Mouse (Mus musculus) testis, postnatal 14 days (tissue): ENCODE measurements around the gene Pphln1.
"Not testable (repeated sequence)": the region's sequence is repeated elsewhere in the genome, so short reads cannot be mapped to it uniquely, and the experiment has no call there.

Experiments
- DNase-seq: peaks from one replicate; pipeline ENCODE4 v3.0.0; 2021; ENCODE audit warnings: low spot score

The Pphln1 gene

GRCm38 (mm10) chr15:93397826-93398698, at the start of gene Pphln1, which contains the start of gene Zcrb1:
Pphln1 (plus strand) TSS chr15:93398350.
Zcrb1 (minus strand) TSS chr15:93398334.
- peak; percentile 86 for DNase-seq

- DNase-seq, result no peak
Measured at GRCm38 (mm10) chr15:93358346-93359095, 39.6 kb upstream of the Pphln1 start.

DNA sequence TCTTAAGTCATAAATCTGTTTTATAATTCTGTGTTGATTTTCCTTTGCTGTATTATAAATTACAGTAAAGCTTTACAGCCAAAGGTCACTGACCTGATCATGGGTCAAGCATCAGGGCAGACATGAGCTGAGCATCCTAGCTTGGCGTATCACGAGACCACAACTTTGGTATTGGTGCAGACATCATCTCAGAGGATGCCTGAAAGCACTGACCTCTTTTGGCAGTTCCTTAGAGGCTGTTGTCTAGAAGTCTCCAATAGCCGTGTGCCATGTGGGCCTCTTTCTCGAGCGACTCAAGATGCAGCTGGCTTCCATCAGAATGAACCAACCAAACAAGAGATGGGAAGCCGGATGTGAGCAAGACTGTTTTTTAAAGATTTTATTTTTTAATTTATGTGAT, 32.6 kb upstream of the Pphln1 start:
- DNase-seq, result no peak

- DNase-seq, result no peak
Measured at GRCm38 (mm10) chr15:93368558-93368957, 29.6 kb upstream of the Pphln1 start.

DNA sequence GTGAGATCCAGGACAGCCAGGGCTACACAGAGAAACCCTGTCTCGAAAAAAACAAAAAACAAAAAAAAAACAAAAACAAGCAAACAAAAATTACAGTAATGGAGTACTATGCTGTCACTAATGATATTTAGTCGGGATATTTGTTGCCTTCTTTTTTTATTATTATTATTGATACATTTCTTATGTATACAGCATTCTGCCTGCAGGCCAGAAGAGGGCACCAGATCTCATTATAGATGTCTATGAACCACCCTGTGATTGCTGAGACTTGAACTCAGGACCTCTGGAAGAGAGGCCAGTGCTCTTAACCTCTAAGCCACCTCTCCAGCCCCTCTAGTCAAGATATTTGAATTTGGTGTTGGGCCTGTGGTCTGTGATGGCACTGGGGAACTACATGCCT, 26.3 kb upstream of the Pphln1 start:
- no peak for DNase-seq

GRCm38 (mm10) chr15:93372525-93373119, 25.5 kb upstream of the Pphln1 start:
- not testable (repeated sequence) for DNase-seq

DNA sequence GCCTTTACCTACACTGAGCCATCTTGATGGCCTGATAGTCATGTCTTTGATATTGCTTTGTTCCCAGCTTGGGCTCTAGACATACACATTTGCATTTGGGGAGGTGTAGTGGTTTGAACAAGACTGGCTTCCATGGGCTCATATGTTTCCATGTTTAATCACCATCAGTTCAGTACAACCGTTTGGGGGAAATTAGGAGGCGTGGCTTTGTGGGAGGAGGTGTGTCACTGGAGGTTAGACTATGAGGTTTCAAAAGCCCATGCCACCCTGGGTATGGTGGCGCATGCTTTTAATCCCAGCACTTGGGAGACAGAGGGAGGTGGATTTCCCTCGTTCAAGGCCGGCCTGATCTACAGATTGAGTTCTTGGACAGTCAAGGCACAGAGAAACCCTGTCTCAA, 22.5 kb upstream of the Pphln1 start:
- DNase-seq, result no peak

- no peak for DNase-seq
Measured at GRCm38 (mm10) chr15:93379177-93379576, 19.0 kb upstream of the Pphln1 start.

GRCm38 (mm10) chr15:93381337-93381736, 16.8 kb upstream of the Pphln1 start:
- no peak for DNase-seq

DNA sequence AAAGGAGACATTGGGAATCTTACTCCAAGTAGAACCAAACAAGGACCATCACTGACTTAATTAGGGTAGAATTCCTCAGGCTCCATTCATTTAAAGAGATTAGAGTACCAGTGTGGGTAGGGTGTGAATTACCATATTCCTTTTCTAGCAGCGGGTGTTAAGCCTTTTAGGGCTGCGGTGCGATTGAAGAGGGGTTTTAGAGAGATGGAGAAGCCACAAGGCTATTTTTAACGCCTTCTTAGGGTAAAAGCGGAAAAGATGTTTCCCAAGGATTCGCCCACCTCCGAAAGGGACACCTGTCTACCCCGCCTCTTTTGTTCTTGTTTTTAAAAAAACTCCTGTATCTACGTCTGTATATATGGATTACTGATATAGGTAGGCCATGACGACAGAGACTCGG, 881 bp upstream of the Pphln1 start:
- DNase-seq, result no peak

GRCm38 (mm10) chr15:93398699-93399540, 770 bp downstream of the Pphln1 start:
- peak; percentile 17 for DNase-seq

- DNase-seq, result no peak
Measured at GRCm38 (mm10) chr15:93401446-93401845, 3.3 kb downstream of the Pphln1 start.

- DNase-seq, result no peak
Measured at GRCm38 (mm10) chr15:93402730-93403129, 4.6 kb downstream of the Pphln1 start.

DNA sequence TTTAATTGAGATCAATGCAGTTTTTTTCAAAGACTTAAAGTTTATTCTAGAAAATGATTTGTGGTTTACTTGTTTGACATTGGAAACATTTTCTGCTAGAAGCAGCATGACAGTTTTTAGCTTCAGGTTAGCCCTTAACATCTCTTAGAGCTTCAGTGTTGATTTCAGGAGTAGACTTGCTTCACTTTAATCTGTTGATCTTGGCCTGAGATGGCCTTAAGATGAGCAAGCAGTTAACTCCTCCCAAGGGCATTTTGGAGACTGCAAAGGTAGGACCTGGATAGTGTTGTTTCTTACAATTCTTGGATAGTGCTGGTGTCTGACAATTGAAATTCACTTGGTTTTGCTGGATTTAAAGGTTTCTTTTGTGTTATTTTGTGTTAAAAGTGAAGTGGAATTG, 6.7 kb downstream of the Pphln1 start:
- no peak for DNase-seq

- DNase-seq, result no peak
Measured at GRCm38 (mm10) chr15:93405446-93405986, 7.4 kb downstream of the Pphln1 start.

DNA sequence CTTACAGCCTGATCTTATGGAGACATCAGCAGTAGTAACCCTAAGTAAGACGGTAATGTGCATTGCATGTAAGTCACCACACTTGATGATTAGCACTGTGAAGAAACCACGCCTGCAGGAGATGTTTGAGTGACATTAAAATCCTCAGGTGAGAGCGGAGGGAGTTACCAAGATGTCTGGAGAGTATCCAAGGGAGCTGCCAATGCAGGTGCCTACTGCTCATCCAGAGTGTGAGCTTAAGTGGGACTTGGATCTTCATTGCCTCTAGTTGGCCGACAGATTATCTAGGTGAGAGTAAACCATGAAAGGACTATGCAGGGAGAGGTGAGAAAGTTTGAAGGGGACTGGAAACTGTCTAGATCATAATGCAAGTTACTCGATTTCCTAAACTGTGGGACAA, 8.3 kb downstream of the Pphln1 start:
- DNase-seq, result no peak

GRCm38 (mm10) chr15:93412445-93412844, 14.3 kb downstream of the Pphln1 start:
- DNase-seq, result no peak

- no peak for DNase-seq
Measured at GRCm38 (mm10) chr15:93414456-93414855, 16.3 kb downstream of the Pphln1 start.

DNA sequence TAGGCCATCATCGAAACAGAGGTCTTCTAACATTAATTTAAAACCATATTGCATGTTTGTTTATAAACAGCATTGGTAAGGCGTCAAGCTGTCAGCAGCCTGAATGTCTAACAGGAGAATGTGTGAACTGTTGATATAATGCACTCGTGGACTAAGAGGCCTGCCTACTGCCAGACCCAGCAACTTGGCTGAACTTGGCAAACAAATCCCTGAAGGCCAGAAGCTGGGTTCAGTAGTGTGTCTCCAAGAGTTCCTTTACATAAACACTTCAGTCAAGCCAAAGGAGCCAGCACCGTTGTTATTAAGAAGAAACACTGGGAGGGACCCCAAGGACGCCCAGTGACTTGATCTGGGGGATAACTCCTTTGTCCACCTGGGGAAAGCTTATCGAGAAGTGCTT, 18.1 kb downstream of the Pphln1 start:
- no peak for DNase-seq

DNA sequence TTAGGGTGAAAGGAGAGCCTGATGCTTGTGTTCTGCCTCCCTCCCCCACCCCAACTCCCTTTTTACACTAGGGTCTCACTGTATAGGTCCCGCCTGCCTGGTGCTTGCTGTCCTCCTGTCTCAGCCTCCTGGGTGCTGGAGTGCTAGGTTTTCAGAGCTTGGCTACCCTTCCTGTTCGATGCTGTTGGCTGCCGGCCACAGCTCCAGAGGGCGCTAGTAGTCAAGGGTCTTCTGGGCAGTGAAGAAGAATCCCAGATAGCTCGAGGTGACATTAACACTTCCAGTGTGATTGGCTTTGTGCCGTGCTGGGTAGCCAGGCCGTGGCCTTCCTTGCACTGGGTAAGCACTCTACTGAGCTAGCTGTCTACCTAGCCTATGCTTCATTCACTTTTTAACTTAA, 22.4 kb downstream of the Pphln1 start:
- no peak for DNase-seq

GRCm38 (mm10) chr15:93422537-93422936, 24.4 kb downstream of the Pphln1 start:
- DNase-seq, result no peak

DNA sequence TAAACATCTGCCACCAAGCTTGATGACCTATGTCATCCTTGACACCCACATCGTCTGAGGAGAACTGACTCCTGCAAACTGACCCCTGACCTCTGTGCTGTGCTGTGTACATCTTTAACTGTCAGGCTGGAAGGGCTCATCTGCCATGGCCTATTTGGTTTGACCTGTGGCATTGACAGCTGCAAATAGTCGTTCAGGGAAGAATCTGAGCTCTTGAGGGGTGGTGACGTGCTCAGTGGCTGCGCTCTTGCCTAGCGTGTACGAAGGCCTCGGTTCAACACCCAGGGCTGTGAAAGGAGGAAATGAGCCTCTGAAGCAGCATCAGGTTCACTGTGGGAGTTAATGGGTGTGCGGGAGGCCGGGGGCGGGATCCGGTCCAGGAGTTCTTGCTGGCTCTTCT, 35.7 kb downstream of the Pphln1 start:
- no peak for DNase-seq
